Mouse (Mus musculus): Measurements from ENCODE around the gene Reep6. TPM values are rescaled to one million over a fixed set of nuclear protein-coding genes. Genes with fewer than 3 reads are reported as not detected.

The Reep6 gene
- polyA plus RNA-seq, 1 experiment from 2014 or later: 11.7 TPM

GRCm38 (mm10) chr10:80311560-80311959, 18.2 kb upstream of the Reep6 start:
- whole genome bisulfite sequencing: 89% methylated on average over 16 of the region's 16 CpGs
- TF ChIP-seq CTCF (IDR thresholded peaks at IDR 0.05; ENCODE audit: low read depth): no peak
- no peaks in the 10 kb centered on the region for H3K36me3 ChIP-seq (ENCODE audit: insufficient read depth, low read length)
- DNase-seq (ENCODE audit: low spot score) (no peak), ATAC-seq (replicated peaks; ENCODE audit: low FRiP score, low read depth) (no peak)
- no peaks in the 10 kb centered on the region for H3K4me1 ChIP-seq (replicated peaks; ENCODE audit: insufficient read depth, low read length)
- no peak overlapping the region for H3K27ac ChIP-seq
- no peak overlapping the region for H3K9ac ChIP-seq (ENCODE audit: low read depth, low read length)
- H3K4me2 ChIP-seq (ENCODE audit: low read length): no peak overlapping the region
- peaks cover 25% of the 10 kb centered on the region; the same call in 1 of the 2 replicates for H3K27me3 ChIP-seq (ENCODE audit: insufficient read depth, low read length)
- H3K4me3 ChIP-seq (replicated peaks; ENCODE audit: low read depth, low read length): no peak overlapping the region
- no peaks in the 10 kb centered on the region for H3K9me3 ChIP-seq (replicated peaks; ENCODE audit: low read length)

GRCm38 (mm10) chr10:80312586-80313504, 16.9 kb upstream of the Reep6 start:
- H3K9ac ChIP-seq (ENCODE audit: low read depth, low read length): no peak overlapping the region
- H3K36me3 ChIP-seq (ENCODE audit: insufficient read depth, low read length): peaks cover 3% of the 10 kb centered on the region; the same call in 1 of the 2 replicates
- no peak for DNase-seq (ENCODE audit: low spot score)
- WGBS: 60% methylated on average over 54 of the region's 54 CpGs
- H3K9me3 ChIP-seq (replicated peaks; ENCODE audit: low read length): no peaks in the 10 kb centered on the region
- H3K4me3 ChIP-seq (replicated peaks; ENCODE audit: low read depth, low read length): no peak overlapping the region
- no peak for ATAC-seq (replicated peaks; ENCODE audit: low FRiP score, low read depth)
- H3K4me1 ChIP-seq (replicated peaks; ENCODE audit: insufficient read depth, low read length): no peaks in the 10 kb centered on the region
- no peak overlapping the region for H3K4me2 ChIP-seq (ENCODE audit: low read length)
- H3K27ac ChIP-seq: no peak overlapping the region
- TF ChIP-seq CTCF (IDR thresholded peaks at IDR 0.05; ENCODE audit: low read depth): no peak
- peaks cover 30% of the 10 kb centered on the region; the same call in 1 of the 2 replicates for H3K27me3 ChIP-seq (ENCODE audit: insufficient read depth, low read length)

- Histone ChIP-seq H3K4me2 (ENCODE audit: low read length) (no peak overlapping the region), H3K27me3 (ENCODE audit: insufficient read depth, low read length) (peaks cover 30% of the 10 kb centered on the region; the same call in 1 of the 2 replicates), H3K36me3 (ENCODE audit: insufficient read depth, low read length) (peaks cover 3% of the 10 kb centered on the region; the same call in 1 of the 2 replicates), H3K27ac (no peak overlapping the region), H3K4me1 (replicated peaks; ENCODE audit: insufficient read depth, low read length) (no peaks in the 10 kb centered on the region), H3K9ac (ENCODE audit: low read depth, low read length) (no peak overlapping the region), H3K9me3 (replicated peaks; ENCODE audit: low read length) (no peaks in the 10 kb centered on the region), H3K4me3 (replicated peaks; ENCODE audit: low read depth, low read length) (no peak overlapping the region)
- TF ChIP-seq CTCF (IDR thresholded peaks at IDR 0.05; ENCODE audit: low read depth): no peak
- no peak for DNase-seq (ENCODE audit: low spot score)
- 41% methylated on average over 20 of the region's 20 CpGs for WGBS
- ATAC-seq (replicated peaks; ENCODE audit: low FRiP score, low read depth): no peak
Measured at GRCm38 (mm10) chr10:80313627-80314201, 16.0 kb upstream of the Reep6 start.

- peaks cover 30% of the 10 kb centered on the region; the same call in 1 of the 2 replicates for H3K27me3 ChIP-seq (ENCODE audit: insufficient read depth, low read length)
- no peak overlapping the region for H3K4me2 ChIP-seq (ENCODE audit: low read length)
- WGBS: 54% methylated on average over 16 of the region's 16 CpGs
- H3K4me3 ChIP-seq (replicated peaks; ENCODE audit: low read depth, low read length): no peak overlapping the region
- peaks cover 6% of the 10 kb centered on the region for H3K4me1 ChIP-seq (replicated peaks; ENCODE audit: insufficient read depth, low read length)
- TF ChIP-seq CTCF (IDR thresholded peaks at IDR 0.05; ENCODE audit: low read depth): no peak
- no peak overlapping the region for H3K27ac ChIP-seq
- no peak for ATAC-seq (replicated peaks; ENCODE audit: low FRiP score, low read depth)
- peaks cover 3% of the 10 kb centered on the region; the same call in 1 of the 2 replicates for H3K36me3 ChIP-seq (ENCODE audit: insufficient read depth, low read length)
- H3K9ac ChIP-seq (ENCODE audit: low read depth, low read length): no peak overlapping the region
- DNase-seq (ENCODE audit: low spot score): no peak
- H3K9me3 ChIP-seq (replicated peaks; ENCODE audit: low read length): no peaks in the 10 kb centered on the region
Measured at GRCm38 (mm10) chr10:80314494-80315001, 15.2 kb upstream of the Reep6 start.

- Histone ChIP-seq H3K4me3 (replicated peaks; ENCODE audit: low read depth, low read length) (no peak overlapping the region), H3K4me1 (replicated peaks; ENCODE audit: insufficient read depth, low read length) (peaks cover 7% of the 10 kb centered on the region), H3K27me3 (ENCODE audit: insufficient read depth, low read length) (peaks cover 30% of the 10 kb centered on the region; the same call in 1 of the 2 replicates), H3K36me3 (ENCODE audit: insufficient read depth, low read length) (peaks cover 3% of the 10 kb centered on the region; the same call in 1 of the 2 replicates), H3K4me2 (ENCODE audit: low read length) (no peak overlapping the region), H3K9me3 (replicated peaks; ENCODE audit: low read length) (no peaks in the 10 kb centered on the region), H3K9ac (ENCODE audit: low read depth, low read length) (no peak overlapping the region), H3K27ac (no peak overlapping the region)
- no peak for TF ChIP-seq CTCF (IDR thresholded peaks at IDR 0.05; ENCODE audit: low read depth)
- ATAC-seq (replicated peaks; ENCODE audit: low FRiP score, low read depth) (no peak), DNase-seq (ENCODE audit: low spot score) (no peak)
- 43% methylated on average over 27 of the region's 27 CpGs for WGBS
Measured at GRCm38 (mm10) chr10:80315315-80315714, 14.4 kb upstream of the Reep6 start.

- Histone ChIP-seq H3K9me3 (replicated peaks; ENCODE audit: low read length) (no peaks in the 10 kb centered on the region), H3K36me3 (ENCODE audit: insufficient read depth, low read length) (peaks cover 3% of the 10 kb centered on the region; the same call in 1 of the 2 replicates), H3K27me3 (ENCODE audit: insufficient read depth, low read length) (peaks cover 29% of the 10 kb centered on the region; the same call in 1 of the 2 replicates), H3K4me2 (ENCODE audit: low read length) (no peak overlapping the region), H3K9ac (ENCODE audit: low read depth, low read length) (no peak overlapping the region), H3K4me3 (replicated peaks; ENCODE audit: low read depth, low read length) (no peak overlapping the region), H3K4me1 (replicated peaks; ENCODE audit: insufficient read depth, low read length) (peaks cover 7% of the 10 kb centered on the region), H3K27ac (no peak overlapping the region)
- ATAC-seq (replicated peaks; ENCODE audit: low FRiP score, low read depth) (no peak), DNase-seq (ENCODE audit: low spot score) (no peak)
- 21% methylated on average over 11 of the region's 11 CpGs for WGBS
- no peak for TF ChIP-seq CTCF (IDR thresholded peaks at IDR 0.05; ENCODE audit: low read depth)
Measured at GRCm38 (mm10) chr10:80316359-80316781, 13.4 kb upstream of the Reep6 start.
